Mouse (Mus musculus): ENCODE data around the gene Slc12a8. TPM values are rescaled to one million over a fixed set of nuclear protein-coding genes. Genes with fewer than 3 reads are reported as not detected.

Gene Slc12a8
- total RNA-seq, 1 experiment: 3.7 TPM

DNA sequence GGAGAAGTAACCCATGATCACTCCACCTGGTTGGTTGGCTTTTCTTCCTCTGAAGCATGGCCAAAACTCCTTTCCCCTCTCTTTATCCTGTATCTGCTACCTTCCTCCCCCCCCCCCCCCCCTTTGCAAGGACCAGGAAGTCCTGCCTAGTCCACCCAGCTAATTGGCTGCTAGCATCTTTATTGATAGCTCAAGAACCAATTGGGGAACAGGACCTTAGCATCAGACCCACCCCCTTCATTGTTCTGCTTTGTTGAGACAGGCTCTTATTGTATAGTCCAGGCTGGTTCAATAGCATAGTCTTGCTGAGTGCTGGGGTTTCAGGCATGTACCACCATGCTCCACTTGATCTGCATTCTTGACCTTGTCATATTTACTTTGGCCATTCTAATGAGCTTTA, 37.2 kb upstream of the Slc12a8 start:
- peak; percentile 28 for DNase-seq (ENCODE audit: low read depth, low spot score)
- H3K9me3 ChIP-seq (ENCODE audit: control insufficient read depth, insufficient read depth, low read depth, low read length): no peaks in the 10 kb centered on the region
- H3K4me1 ChIP-seq (ENCODE audit: control insufficient read depth in 2 of 2, insufficient read depth in 2 of 2, low read length in 2 of 2, poor library complexity in 1 of 2): no peaks in the 10 kb centered on the region
- H3K27ac ChIP-seq (ENCODE audit: insufficient read depth, low read depth, low read length, poor library complexity, severe bottlenecking): no peak overlapping the region
- TF ChIP-seq HCFC1 (IDR thresholded peaks at IDR 0.05; ENCODE audit: borderline replicate concordance, insufficient read depth, low read length): no peak
- TF ChIP-seq ZC3H11A (IDR thresholded peaks at IDR 0.05; ENCODE audit: borderline replicate concordance, low read depth, low read length): no peak
- peak; percentile 51; the same call in 1 of the 2 replicates for TF ChIP-seq CHD2 (IDR thresholded peaks at IDR 0.05; ENCODE audit: low read depth, low read length)
- TF ChIP-seq ZNF384 (IDR thresholded peaks at IDR 0.05; ENCODE audit: low read depth, low read length): no peak
- no peak overlapping the region for H3K9ac ChIP-seq (ENCODE audit: insufficient read depth, low read depth, low read length, poor library complexity, severe bottlenecking)
- no peak overlapping the region for H3K4me3 ChIP-seq (ENCODE audit: insufficient read depth in 1 of 2, low read depth in 1 of 2, low read length in 2 of 2, poor library complexity in 1 of 2, severe bottlenecking in 1 of 2)
- in situ Hi-C loops (cut with MboI; ENCODE audit: low sequenced_read_pairs in 2 of 2, unreplicated experiment in 2 of 2): no loop called here
- H3K36me3 ChIP-seq (ENCODE audit: control insufficient read depth, insufficient read depth, low read length, poor library complexity, severe bottlenecking): no peaks in the 10 kb centered on the region; the same call in 1 of the 2 replicates

- TF ChIP-seq ZNF384 (IDR thresholded peaks at IDR 0.05; ENCODE audit: low read depth, low read length) (no peak), ZC3H11A (IDR thresholded peaks at IDR 0.05; ENCODE audit: borderline replicate concordance, low read depth, low read length) (no peak), HCFC1 (IDR thresholded peaks at IDR 0.05; ENCODE audit: borderline replicate concordance, insufficient read depth, low read length) (no peak), CHD2 (IDR thresholded peaks at IDR 0.05; ENCODE audit: low read depth, low read length) (no peak), MAFK (IDR thresholded peaks at IDR 0.05; ENCODE audit: insufficient read depth, low read depth, low read length) (no peak)
- Histone ChIP-seq H3K9me3 (ENCODE audit: control insufficient read depth, insufficient read depth, low read depth, low read length) (no peaks in the 10 kb centered on the region), H3K4me3 (ENCODE audit: insufficient read depth in 1 of 2, low read depth in 1 of 2, low read length in 2 of 2, poor library complexity in 1 of 2, severe bottlenecking in 1 of 2) (no peak overlapping the region), H3K4me1 (ENCODE audit: control insufficient read depth in 2 of 2, insufficient read depth in 2 of 2, low read length in 2 of 2, poor library complexity in 1 of 2) (no peaks in the 10 kb centered on the region), H3K9ac (ENCODE audit: insufficient read depth, low read depth, low read length, poor library complexity, severe bottlenecking) (no peak overlapping the region), H3K27ac (ENCODE audit: insufficient read depth, low read depth, low read length, poor library complexity, severe bottlenecking) (no peak overlapping the region), H3K36me3 (ENCODE audit: control insufficient read depth, insufficient read depth, low read length, poor library complexity, severe bottlenecking) (no peaks in the 10 kb centered on the region; the same call in 1 of the 2 replicates)
- no peak for DNase-seq (ENCODE audit: low read depth, low spot score)
- in situ Hi-C loops (cut with MboI; ENCODE audit: low sequenced_read_pairs in 2 of 2, unreplicated experiment in 2 of 2): no loop called here
These were observed 36.0 kb upstream of the Slc12a8 start for GRCm38 (mm10) chr16:33481148-33481547.

DNA sequence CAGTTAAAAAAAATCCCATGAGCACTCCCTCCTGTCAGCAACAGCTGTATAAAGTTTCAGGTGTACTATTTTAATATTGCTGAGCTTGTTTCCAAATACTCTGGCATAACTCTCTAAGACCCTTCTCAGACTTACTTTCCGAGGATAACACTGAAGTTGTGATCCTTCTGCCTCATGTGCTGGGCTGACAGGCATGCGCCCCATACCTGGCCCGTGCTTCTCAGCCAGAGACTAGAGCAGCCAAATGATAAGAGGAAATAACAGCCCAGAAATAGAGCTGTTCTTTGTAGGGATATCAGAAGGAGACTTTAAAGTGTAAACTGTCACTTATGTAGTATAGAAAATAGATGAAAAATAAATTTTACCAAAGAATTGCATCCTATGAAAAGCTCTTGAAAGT, 34.8 kb upstream of the Slc12a8 start:
- H3K9ac ChIP-seq (ENCODE audit: insufficient read depth, low read depth, low read length, poor library complexity, severe bottlenecking): no peak overlapping the region
- no peaks in the 10 kb centered on the region; the same call in 1 of the 2 replicates for H3K36me3 ChIP-seq (ENCODE audit: control insufficient read depth, insufficient read depth, low read length, poor library complexity, severe bottlenecking)
- H3K27ac ChIP-seq (ENCODE audit: insufficient read depth, low read depth, low read length, poor library complexity, severe bottlenecking): no peak overlapping the region
- H3K4me3 ChIP-seq (ENCODE audit: insufficient read depth in 1 of 2, low read depth in 1 of 2, low read length in 2 of 2, poor library complexity in 1 of 2, severe bottlenecking in 1 of 2): no peak overlapping the region
- no peak for DNase-seq (ENCODE audit: low read depth, low spot score)
- in situ Hi-C loops (cut with MboI; ENCODE audit: low sequenced_read_pairs in 2 of 2, unreplicated experiment in 2 of 2): no loop called here
- no peaks in the 10 kb centered on the region for H3K4me1 ChIP-seq (ENCODE audit: control insufficient read depth in 2 of 2, insufficient read depth in 2 of 2, low read length in 2 of 2, poor library complexity in 1 of 2)
- TF ChIP-seq MAFK (IDR thresholded peaks at IDR 0.05; ENCODE audit: insufficient read depth, low read depth, low read length) (no peak), ZC3H11A (IDR thresholded peaks at IDR 0.05; ENCODE audit: borderline replicate concordance, low read depth, low read length) (no peak), ZNF384 (IDR thresholded peaks at IDR 0.05; ENCODE audit: low read depth, low read length) (no peak), CHD2 (IDR thresholded peaks at IDR 0.05; ENCODE audit: low read depth, low read length) (no peak), HCFC1 (IDR thresholded peaks at IDR 0.05; ENCODE audit: borderline replicate concordance, insufficient read depth, low read length) (no peak)
- H3K9me3 ChIP-seq (ENCODE audit: control insufficient read depth, insufficient read depth, low read depth, low read length): no peaks in the 10 kb centered on the region

GRCm38 (mm10) chr16:33487709-33488108, 29.4 kb upstream of the Slc12a8 start:
- Histone ChIP-seq H3K4me3 (ENCODE audit: insufficient read depth in 1 of 2, low read depth in 1 of 2, low read length in 2 of 2, poor library complexity in 1 of 2, severe bottlenecking in 1 of 2) (no peak overlapping the region), H3K27ac (ENCODE audit: insufficient read depth, low read depth, low read length, poor library complexity, severe bottlenecking) (no peak overlapping the region), H3K9me3 (ENCODE audit: control insufficient read depth, insufficient read depth, low read depth, low read length) (no peaks in the 10 kb centered on the region), H3K4me1 (ENCODE audit: control insufficient read depth in 2 of 2, insufficient read depth in 2 of 2, low read length in 2 of 2, poor library complexity in 1 of 2) (no peaks in the 10 kb centered on the region), H3K36me3 (ENCODE audit: control insufficient read depth, insufficient read depth, low read length, poor library complexity, severe bottlenecking) (no peaks in the 10 kb centered on the region; the same call in 1 of the 2 replicates), H3K9ac (ENCODE audit: insufficient read depth, low read depth, low read length, poor library complexity, severe bottlenecking) (no peak overlapping the region)
- TF ChIP-seq CHD2 (IDR thresholded peaks at IDR 0.05; ENCODE audit: low read depth, low read length) (no peak), ZC3H11A (IDR thresholded peaks at IDR 0.05; ENCODE audit: borderline replicate concordance, low read depth, low read length) (no peak), MAFK (IDR thresholded peaks at IDR 0.05; ENCODE audit: insufficient read depth, low read depth, low read length) (no peak), HCFC1 (IDR thresholded peaks at IDR 0.05; ENCODE audit: borderline replicate concordance, insufficient read depth, low read length) (no peak), ZNF384 (IDR thresholded peaks at IDR 0.05; ENCODE audit: low read depth, low read length) (no peak)
- in situ Hi-C loops (cut with MboI; ENCODE audit: low sequenced_read_pairs in 2 of 2, unreplicated experiment in 2 of 2): no loop called here
- DNase-seq (ENCODE audit: low read depth, low spot score): no peak

DNA sequence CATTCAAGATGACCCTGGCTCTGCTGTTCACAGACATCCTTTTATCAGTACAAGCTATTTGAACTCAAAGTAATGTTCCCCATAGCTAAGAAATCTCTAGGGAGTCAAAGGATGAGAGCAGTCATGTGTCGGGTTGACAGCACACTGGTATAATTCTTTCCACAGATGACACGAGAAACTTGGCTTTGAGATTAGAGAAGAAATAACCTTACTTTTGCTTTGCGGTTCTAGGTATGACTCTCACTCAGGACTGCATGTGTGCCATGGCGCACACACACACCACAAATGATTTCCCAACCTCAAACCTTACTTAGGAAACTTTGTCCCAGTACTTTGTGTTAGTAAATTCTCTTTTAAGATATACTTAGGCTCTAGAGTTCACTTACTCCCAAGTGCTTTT, 22.8 kb upstream of the Slc12a8 start:
- no peak overlapping the region for H3K4me3 ChIP-seq (ENCODE audit: insufficient read depth in 1 of 2, low read depth in 1 of 2, low read length in 2 of 2, poor library complexity in 1 of 2, severe bottlenecking in 1 of 2)
- TF ChIP-seq MAFK (IDR thresholded peaks at IDR 0.05; ENCODE audit: insufficient read depth, low read depth, low read length) (no peak), ZNF384 (IDR thresholded peaks at IDR 0.05; ENCODE audit: low read depth, low read length) (no peak), CHD2 (IDR thresholded peaks at IDR 0.05; ENCODE audit: low read depth, low read length) (no peak)
- peaks cover 9% of the 10 kb centered on the region for H3K36me3 ChIP-seq (ENCODE audit: control insufficient read depth, insufficient read depth, low read length, poor library complexity, severe bottlenecking)
- no peaks in the 10 kb centered on the region for H3K4me1 ChIP-seq (ENCODE audit: control insufficient read depth in 2 of 2, insufficient read depth in 2 of 2, low read length in 2 of 2, poor library complexity in 1 of 2)
- no peak overlapping the region for H3K27ac ChIP-seq (ENCODE audit: insufficient read depth, low read depth, low read length, poor library complexity, severe bottlenecking)
- no peaks in the 10 kb centered on the region for H3K9me3 ChIP-seq (ENCODE audit: control insufficient read depth, insufficient read depth, low read depth, low read length)
- no peak overlapping the region for H3K9ac ChIP-seq (ENCODE audit: insufficient read depth, low read depth, low read length, poor library complexity, severe bottlenecking)
- DNase-seq (ENCODE audit: low read depth, low spot score): no peak
- in situ Hi-C loops (cut with MboI; ENCODE audit: low sequenced_read_pairs in 2 of 2, unreplicated experiment in 2 of 2): no loop called here

Measured in ES-E14 (cell line).